Mouse (Mus musculus): ENCODE results near the gene Zdhhc14. TPM values are rescaled to one million over a fixed set of nuclear protein-coding genes. Genes with fewer than 3 reads are reported as not detected.

The Zdhhc14 gene
- polyA plus RNA-seq, 1 experiment from 2014 or later: 3.2 TPM

DNA sequence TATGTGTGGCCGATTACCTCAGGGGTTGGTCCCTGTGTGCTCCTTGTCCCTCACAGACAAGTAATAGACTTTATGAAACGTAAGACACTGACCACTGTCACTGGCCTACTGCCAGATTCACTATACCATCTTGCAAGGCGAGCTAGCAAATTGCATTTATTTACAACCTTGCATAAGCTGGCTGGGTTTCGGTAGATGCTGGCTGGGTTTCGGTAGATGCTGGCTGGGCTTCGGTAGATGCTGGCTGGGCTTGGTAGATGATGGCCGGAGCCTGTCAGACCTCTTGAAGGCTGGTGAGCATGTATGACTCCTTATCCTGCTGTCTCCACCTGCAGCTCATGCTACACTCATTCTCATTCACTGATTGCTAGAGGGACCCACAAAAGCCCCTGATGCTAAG, 200.9 kb downstream of the Zdhhc14 start:
- Histone ChIP-seq H3K4me2 (no peak overlapping the region), H3K27ac (no peak overlapping the region), H3K4me1 (no peaks in the 10 kb centered on the region), H3K4me3 (replicated peaks) (no peak overlapping the region), H3K9ac (no peak overlapping the region), H3K27me3 (no peaks in the 10 kb centered on the region), H3K9me3 (no peaks in the 10 kb centered on the region), H3K36me3 (replicated peaks) (no peaks in the 10 kb centered on the region)
- ATAC-seq (ENCODE audit: low FRiP score): no peak
- WGBS: 87% methylated on average over 7 of the region's 7 CpGs

DNA sequence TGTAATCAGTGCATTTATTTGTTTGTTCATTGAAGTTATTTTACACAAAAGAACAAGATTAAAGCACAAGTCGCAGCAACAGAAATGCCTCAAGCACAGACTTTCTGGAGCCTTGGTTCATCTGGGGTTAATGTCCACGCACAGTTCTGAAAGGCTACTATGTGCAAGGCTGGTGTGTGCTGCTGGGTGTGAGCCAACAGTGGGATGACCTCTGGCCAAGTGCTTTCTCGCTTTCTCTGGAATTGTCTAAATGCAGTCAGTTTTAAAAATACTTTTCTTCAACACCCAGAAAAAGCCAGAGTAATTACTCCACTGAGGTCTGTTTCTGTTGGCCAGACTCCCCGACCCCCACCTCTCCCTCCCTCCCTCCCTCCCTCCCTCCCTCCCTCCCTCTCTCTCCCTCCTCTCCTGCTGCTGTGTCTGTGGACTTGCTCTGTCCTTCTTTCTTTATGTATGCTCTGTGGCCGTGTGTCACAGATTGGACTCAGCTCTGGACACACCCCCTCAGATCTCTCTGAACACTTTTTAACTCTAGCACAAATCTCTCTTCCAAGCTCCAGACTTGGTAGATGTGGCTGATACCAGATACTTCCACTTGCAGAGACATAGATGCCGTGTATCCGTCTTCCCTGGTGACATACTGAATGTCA, 206.2 kb downstream of the Zdhhc14 start:
- Histone ChIP-seq H3K4me2 (no peak overlapping the region), H3K27ac (no peak overlapping the region), H3K4me1 (no peaks in the 10 kb centered on the region), H3K4me3 (replicated peaks) (no peak overlapping the region), H3K9ac (no peak overlapping the region), H3K36me3 (replicated peaks) (no peaks in the 10 kb centered on the region), H3K9me3 (no peaks in the 10 kb centered on the region), H3K27me3 (0 out of 2 replicates have a peak, but pooled peaks cover 8% of the 10 kb centered on the region)
- 66% methylated on average over 7 of the region's 7 CpGs for WGBS
- no peak for ATAC-seq (ENCODE audit: low FRiP score)

DNA sequence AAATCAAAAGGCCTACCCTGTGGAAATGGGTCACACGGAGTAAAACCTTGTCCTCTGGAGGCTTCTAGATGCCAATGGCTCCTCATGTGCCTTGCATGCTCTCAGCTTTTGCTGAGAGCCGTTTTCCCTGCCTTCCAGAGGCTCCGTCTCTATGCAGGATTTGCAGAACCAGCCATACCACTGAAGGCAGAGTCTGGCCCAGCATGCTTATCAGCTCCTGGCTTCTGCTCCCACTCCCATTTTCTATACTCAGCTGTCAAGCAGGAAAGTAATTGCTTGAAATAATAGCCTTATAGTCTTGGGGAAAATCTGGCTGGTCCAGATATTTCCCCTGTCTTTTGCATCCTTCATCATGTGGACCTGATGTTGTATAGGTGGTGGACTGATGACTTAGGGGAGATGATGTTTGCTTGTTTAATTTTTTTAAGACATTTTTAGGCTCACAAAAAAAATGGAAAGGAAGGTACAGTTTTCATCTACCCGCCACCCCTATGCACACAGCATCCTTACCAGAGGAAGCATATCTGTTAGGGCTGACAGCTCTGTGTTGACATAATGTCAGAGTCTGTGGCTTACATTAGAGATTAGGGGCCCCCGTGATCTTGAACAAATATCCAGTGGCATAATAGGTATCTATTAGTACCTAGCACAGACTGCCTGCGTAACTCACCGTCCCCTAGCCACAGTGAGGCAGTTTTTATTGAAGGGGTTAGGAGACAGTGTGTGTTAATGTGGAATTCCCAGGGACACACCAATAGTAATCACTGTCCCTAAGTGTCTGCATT, 218.2 kb downstream of the Zdhhc14 start:
- H3K27me3 ChIP-seq: peaks cover 14% of the 10 kb centered on the region
- WGBS: 78% methylated on average over 7 of the region's 7 CpGs
- no peak for ATAC-seq (ENCODE audit: low FRiP score)
- H3K27ac ChIP-seq: no peak overlapping the region
- H3K4me1 ChIP-seq: peaks cover 12% of the 10 kb centered on the region
- H3K4me2 ChIP-seq: no peak overlapping the region
- H3K36me3 ChIP-seq (replicated peaks): no peaks in the 10 kb centered on the region
- no peak overlapping the region for H3K9ac ChIP-seq
- H3K4me3 ChIP-seq (replicated peaks): no peak overlapping the region
- no peaks in the 10 kb centered on the region for H3K9me3 ChIP-seq

DNA sequence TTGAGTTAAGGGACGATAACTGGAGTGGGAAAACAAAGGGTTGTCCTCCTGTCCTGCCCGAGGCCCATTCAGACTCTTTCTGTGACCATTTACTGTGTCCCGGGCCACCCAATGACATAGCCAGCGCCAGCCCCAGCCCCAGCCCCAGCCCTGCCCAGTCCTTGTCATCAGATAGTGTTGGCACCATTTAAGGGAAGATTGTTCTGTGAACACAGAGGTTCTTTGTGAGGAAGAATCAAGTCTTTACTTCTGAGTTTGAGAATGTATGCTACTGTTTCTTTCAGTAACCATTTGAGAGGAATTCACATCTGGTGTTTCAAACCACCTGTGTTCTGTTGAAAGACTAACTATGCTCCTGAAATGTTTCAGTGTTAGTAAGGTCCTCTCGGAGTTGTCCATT, 219.5 kb downstream of the Zdhhc14 start:
- peaks cover 26% of the 10 kb centered on the region for H3K27me3 ChIP-seq
- no peak overlapping the region for H3K9ac ChIP-seq
- H3K4me1 ChIP-seq: peaks cover 17% of the 10 kb centered on the region
- no peak overlapping the region for H3K27ac ChIP-seq
- no peak overlapping the region for H3K4me3 ChIP-seq (replicated peaks)
- H3K4me2 ChIP-seq: no peak overlapping the region
- no peaks in the 10 kb centered on the region for H3K9me3 ChIP-seq
- no peaks in the 10 kb centered on the region for H3K36me3 ChIP-seq (replicated peaks)
- no peak for ATAC-seq (ENCODE audit: low FRiP score)
- WGBS: 69% methylated on average over 5 of the region's 5 CpGs

DNA sequence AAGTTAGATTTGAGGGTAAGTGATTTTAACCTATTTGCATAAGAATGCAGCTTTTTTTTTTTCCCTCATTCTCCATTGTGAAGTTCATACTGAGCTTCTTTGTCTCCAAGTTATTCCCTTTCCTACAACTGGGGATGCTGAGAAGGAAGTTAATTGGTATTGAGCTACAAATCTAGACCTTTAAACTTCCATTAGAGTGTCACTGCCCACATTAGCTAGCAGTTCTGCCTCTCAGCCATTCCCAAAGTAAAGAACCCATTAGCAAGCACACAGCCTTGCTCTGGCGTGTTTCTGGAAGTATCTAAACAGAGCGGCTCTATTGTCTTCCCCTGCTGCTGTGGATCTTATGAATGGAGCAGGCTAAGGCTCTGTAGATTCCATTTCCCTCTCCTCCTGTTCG, 220.8 kb downstream of the Zdhhc14 start:
- Histone ChIP-seq H3K36me3 (replicated peaks) (no peaks in the 10 kb centered on the region), H3K4me1 (peaks cover 17% of the 10 kb centered on the region), H3K4me2 (no peak overlapping the region), H3K27ac (no peak overlapping the region), H3K9me3 (no peaks in the 10 kb centered on the region), H3K4me3 (replicated peaks) (no peak overlapping the region), H3K9ac (no peak overlapping the region), H3K27me3 (peaks cover 38% of the 10 kb centered on the region)
- WGBS: 18% methylated on average over 3 of the region's 3 CpGs
- ATAC-seq (ENCODE audit: low FRiP score): no peak

DNA sequence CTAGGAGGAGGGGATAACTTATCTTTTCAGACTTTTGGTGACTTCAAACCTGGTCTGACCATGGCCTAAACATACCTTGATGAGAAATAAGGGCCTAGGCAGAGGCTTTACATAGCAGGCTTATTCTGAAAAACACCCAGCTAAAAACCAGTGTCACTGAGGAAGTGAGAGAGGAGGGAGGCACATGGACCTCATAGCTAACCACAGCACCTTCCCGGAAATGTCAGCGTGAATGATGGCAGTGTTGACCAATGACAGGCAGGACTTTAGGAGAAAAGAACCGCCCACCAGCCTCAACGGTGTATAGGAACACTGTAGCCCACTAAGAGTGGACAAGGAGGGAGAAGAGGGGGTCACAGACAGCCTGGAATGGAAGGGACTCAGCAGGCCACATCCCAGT, 224.6 kb downstream of the Zdhhc14 start:
- no peak overlapping the region for H3K27ac ChIP-seq
- H3K4me1 ChIP-seq: peaks cover 28% of the 10 kb centered on the region
- H3K27me3 ChIP-seq: peaks cover 61% of the 10 kb centered on the region
- H3K9ac ChIP-seq: no peak overlapping the region
- H3K4me2 ChIP-seq: no peak overlapping the region
- ATAC-seq (ENCODE audit: low FRiP score): no peak
- 92% methylated on average over 4 of the region's 4 CpGs for WGBS
- H3K9me3 ChIP-seq: no peaks in the 10 kb centered on the region
- H3K4me3 ChIP-seq (replicated peaks): no peak overlapping the region
- no peaks in the 10 kb centered on the region for H3K36me3 ChIP-seq (replicated peaks)

DNA sequence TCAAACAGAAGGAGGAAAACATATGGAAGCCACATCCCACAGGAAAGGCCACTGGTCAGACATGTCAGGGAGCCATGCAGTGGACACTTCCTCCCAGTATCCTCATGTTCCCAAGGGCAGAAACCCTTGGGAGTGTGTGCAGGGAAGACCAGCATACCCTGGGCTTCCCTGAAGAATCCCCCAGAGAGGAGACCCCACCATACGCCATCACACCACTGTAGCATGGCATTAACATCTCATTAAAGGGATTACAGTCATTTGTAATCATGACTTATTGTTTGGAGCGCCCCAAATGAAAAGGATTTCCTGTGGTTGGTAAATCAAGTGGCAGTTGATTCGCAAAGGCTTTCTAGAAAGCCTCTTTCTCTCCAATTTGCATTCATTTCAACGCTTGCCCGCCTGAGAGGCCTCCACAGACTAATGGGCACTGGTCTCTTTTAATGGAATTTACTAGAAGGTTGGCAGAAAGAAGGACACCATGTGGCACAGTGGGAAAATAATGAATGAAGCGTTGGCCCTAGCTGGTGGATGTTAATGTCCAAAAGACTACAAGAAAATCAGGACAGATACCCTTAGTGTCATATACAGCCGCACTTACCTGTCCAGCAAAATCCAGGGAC, 226.5 kb downstream of the Zdhhc14 start:
- peaks cover 64% of the 10 kb centered on the region for H3K27me3 ChIP-seq
- H3K9ac ChIP-seq: no peak overlapping the region
- H3K4me1 ChIP-seq: peaks cover 20% of the 10 kb centered on the region
- no peaks in the 10 kb centered on the region for H3K36me3 ChIP-seq (replicated peaks)
- ATAC-seq (ENCODE audit: low FRiP score): peak; percentile 88
- WGBS: 29% methylated on average over 7 of the region's 7 CpGs
- no peak overlapping the region for H3K27ac ChIP-seq
- no peaks in the 10 kb centered on the region for H3K9me3 ChIP-seq
- H3K4me3 ChIP-seq (replicated peaks): no peak overlapping the region
- H3K4me2 ChIP-seq: no peak overlapping the region

DNA sequence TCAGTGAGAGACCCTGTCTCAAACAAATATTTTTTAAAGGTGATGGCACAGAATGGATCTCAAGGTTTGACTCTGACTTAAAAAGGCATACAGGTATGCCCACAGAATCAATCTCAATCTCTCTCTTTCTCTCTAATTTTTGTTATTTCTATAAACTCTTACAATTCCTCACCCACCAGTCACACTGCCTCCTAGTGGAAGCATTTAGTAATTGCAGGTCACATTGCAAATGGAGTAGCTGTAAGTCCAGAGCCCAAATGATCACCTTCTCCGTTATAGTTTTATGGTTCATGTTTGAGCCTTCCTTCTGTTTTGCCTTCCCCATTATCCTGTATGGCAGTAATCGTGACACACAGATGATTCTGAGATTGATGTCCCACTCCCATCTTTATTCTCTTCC, 230.4 kb downstream of the Zdhhc14 start:
- Histone ChIP-seq H3K4me1 (peaks cover 12% of the 10 kb centered on the region), H3K27ac (no peak overlapping the region), H3K27me3 (peaks cover 30% of the 10 kb centered on the region), H3K4me2 (no peak overlapping the region), H3K9me3 (no peaks in the 10 kb centered on the region), H3K36me3 (replicated peaks) (no peaks in the 10 kb centered on the region), H3K4me3 (replicated peaks) (no peak overlapping the region), H3K9ac (no peak overlapping the region)
- no peak for ATAC-seq (ENCODE audit: low FRiP score)
- 90% methylated on average over 2 of the region's 2 CpGs for WGBS

DNA sequence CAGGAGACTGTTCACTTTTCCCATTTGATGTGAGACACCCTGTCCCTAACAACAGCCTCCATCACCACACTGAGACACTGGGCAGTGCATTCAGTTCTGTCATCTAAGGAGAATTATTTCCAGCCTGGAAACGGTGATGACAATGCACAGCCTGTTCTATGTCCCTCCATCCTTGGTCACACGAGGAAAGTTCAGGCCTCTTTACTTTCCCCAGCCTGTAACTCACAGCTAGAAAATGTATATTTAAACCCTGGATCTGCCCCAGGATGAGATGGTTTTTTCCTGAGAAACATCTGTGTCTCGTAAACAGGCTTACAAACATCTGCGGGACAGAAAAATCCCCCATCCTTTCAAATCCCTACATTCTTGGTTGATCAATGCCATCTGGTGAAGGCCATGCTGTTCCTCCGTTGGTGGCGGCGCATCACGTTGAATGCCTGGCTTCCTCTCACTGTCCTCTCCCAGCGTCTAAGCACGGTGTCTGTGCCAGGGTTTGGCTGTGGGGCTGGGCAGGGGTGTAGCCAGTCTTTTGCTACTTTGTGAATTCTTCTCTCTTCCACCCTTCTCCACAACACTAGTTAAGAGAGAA, 231.3 kb downstream of the Zdhhc14 start:
- H3K27me3 ChIP-seq: peaks cover 25% of the 10 kb centered on the region
- no peaks in the 10 kb centered on the region for H3K36me3 ChIP-seq (replicated peaks)
- peaks cover 7% of the 10 kb centered on the region for H3K4me1 ChIP-seq
- no peak for ATAC-seq (ENCODE audit: low FRiP score)
- no peak overlapping the region for H3K27ac ChIP-seq
- no peak overlapping the region for H3K9ac ChIP-seq
- H3K9me3 ChIP-seq: no peaks in the 10 kb centered on the region
- H3K4me2 ChIP-seq: no peak overlapping the region
- 88% methylated on average over 10 of the region's 10 CpGs for WGBS
- no peak overlapping the region for H3K4me3 ChIP-seq (replicated peaks)

DNA sequence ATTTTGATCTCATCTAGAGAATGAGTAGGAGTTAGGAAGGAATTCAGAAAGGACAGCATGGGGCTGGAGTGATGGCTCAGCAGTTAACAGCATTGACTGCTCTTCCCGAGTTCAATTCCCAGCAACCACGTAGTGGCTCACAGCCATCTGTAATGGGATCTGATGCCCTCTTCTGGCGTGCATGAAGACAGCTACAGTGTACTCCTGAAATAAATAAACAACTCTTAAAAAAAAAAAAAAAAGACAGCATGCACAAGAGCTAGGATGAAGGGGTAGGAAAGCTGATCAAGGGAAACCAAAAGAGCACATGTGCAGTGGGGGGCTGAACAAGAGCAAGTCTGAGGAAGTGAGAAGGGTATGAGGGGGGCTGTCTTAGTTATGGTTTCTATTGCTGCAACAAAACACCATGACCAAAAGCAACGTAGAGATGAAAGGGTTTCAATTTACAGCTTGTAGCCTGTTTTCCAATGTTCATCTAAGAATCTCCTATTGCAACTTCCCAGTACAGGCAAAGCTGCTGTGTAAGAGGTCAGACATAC, 237.3 kb downstream of the Zdhhc14 start:
- Histone ChIP-seq H3K9me3 (no peaks in the 10 kb centered on the region), H3K36me3 (replicated peaks) (no peaks in the 10 kb centered on the region), H3K27me3 (no peaks in the 10 kb centered on the region; the same call in none of the 2 replicates), H3K27ac (no peak overlapping the region), H3K4me1 (no peaks in the 10 kb centered on the region), H3K4me2 (no peak overlapping the region), H3K4me3 (replicated peaks) (no peak overlapping the region), H3K9ac (no peak overlapping the region)
- WGBS: 54% methylated on average over 4 of the region's 4 CpGs
- no peak for ATAC-seq (ENCODE audit: low FRiP score)

DNA sequence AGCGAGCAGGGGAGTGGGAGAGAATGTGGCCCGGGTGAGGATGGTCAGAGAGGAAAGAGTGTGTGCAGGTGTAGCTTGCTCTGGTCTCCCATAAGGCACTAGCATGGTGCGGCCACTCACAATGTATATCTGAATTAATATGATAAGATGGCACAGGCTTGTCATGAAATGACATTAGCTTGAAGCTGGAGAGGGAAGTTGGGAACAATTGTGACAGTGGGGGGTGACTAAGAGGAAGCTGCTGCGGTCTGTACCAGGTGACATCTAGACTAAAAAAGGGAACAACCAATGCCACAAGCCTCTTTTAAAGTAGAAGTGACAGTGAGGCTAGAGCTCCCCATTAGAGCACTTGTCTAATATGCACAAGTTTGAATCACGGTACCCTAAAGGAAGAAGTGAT, 238.2 kb downstream of the Zdhhc14 start:
- Histone ChIP-seq H3K36me3 (replicated peaks) (no peaks in the 10 kb centered on the region), H3K9ac (no peak overlapping the region), H3K4me3 (replicated peaks) (no peak overlapping the region), H3K9me3 (no peaks in the 10 kb centered on the region), H3K27ac (no peak overlapping the region), H3K4me1 (no peaks in the 10 kb centered on the region), H3K27me3 (no peaks in the 10 kb centered on the region; the same call in none of the 2 replicates), H3K4me2 (no peak overlapping the region)
- ATAC-seq (ENCODE audit: low FRiP score): no peak
- 90% methylated on average over 5 of the region's 5 CpGs for WGBS

DNA sequence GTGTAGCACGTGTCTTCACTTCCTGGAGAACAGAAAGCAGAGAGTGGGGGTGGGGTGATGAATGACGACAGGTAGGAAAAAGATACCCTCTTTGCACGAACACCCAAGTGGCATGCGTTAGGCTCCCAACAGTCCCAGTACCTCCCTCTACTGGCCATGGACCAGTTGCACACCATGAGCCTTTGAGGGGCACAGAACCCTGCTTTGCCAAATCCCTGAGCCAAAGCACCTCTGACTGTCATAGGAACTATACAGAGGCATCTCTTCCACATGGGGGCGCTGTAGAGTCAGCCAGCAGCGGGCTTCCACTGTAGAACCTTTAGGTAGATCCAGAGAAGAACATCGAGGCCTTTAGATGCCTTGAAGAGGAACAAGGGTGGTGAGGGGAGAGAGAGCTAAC, 241.0 kb downstream of the Zdhhc14 start:
- ATAC-seq (ENCODE audit: low FRiP score): no peak
- Histone ChIP-seq H3K27me3 (no peaks in the 10 kb centered on the region; the same call in none of the 2 replicates), H3K9ac (no peak overlapping the region), H3K9me3 (no peaks in the 10 kb centered on the region), H3K27ac (no peak overlapping the region), H3K4me3 (replicated peaks) (no peak overlapping the region), H3K36me3 (replicated peaks) (no peaks in the 10 kb centered on the region), H3K4me1 (no peaks in the 10 kb centered on the region), H3K4me2 (no peak overlapping the region)
- WGBS: 31% methylated on average over 7 of the region's 7 CpGs

Measured in forebrain, embryonic 12.5 days (tissue).